Mouse (Mus musculus) forebrain, embryonic 11.5 days (tissue): ENCODE data around the gene Gemin2. TPM values are rescaled to one million over a fixed set of nuclear protein-coding genes. Genes with fewer than 3 reads are reported as not detected.

Experiments
- ATAC-seq: fragments of 200-750 bp; cut with Nextera tagmentation; replicated peaks from 2 replicates; pipeline ENCODE4 v1.8.0; 2017; ENCODE audit warnings: moderate TSS enrichment; ENCODE audit not compliant: low FRiP score
- DNase-seq: peaks from one replicate; pipeline ENCODE4 v3.0.0-alpha.2; 2017; ENCODE audit warnings: low spot score
- H3K27ac ChIP-seq: fragments of 300-500 bp; sonication (generic); 2 replicates; pipeline ENCODE4 v1.5.1; 2014; ENCODE audit warnings: low read depth, low read length
- H3K27me3 ChIP-seq: fragments of 300-500 bp; sonication (generic); 2 replicates; pipeline ENCODE4 v1.6.1; 2014; ENCODE audit warnings: mild to moderate bottlenecking, low read length, mixed read lengths; ENCODE audit not compliant: control insufficient read depth, insufficient read depth
- H3K36me3 ChIP-seq: fragments of 300-500 bp; sonication (generic); 2 replicates; pipeline ENCODE4 v1.6.1; 2014; ENCODE audit warnings: mild to moderate bottlenecking, low read length, moderate library complexity, mixed read lengths; ENCODE audit not compliant: control insufficient read depth, insufficient read depth
- H3K4me1 ChIP-seq: fragments of 300-500 bp; sonication (generic); replicated peaks from 2 replicates; pipeline ENCODE4 v1.6.1; 2014; ENCODE audit warnings: low read length, mixed read lengths; ENCODE audit not compliant: control insufficient read depth, insufficient read depth
- H3K4me2 ChIP-seq: fragments of 300-500 bp; sonication (generic); 2 replicates; pipeline ENCODE4 v1.6.1; 2014; ENCODE audit warnings: low read depth, mild to moderate bottlenecking, low read length, moderate library complexity, mixed read lengths; ENCODE audit not compliant: severe bottlenecking
- H3K4me3 ChIP-seq: fragments of 300-500 bp; sonication (generic); 2 replicates; pipeline ENCODE4 v1.5.1; 2014; ENCODE audit warnings: low read depth, low read length
- H3K9ac ChIP-seq: fragments of 300-500 bp; sonication (generic); 2 replicates; pipeline ENCODE4 v1.6.1; 2014; ENCODE audit warnings: low read length
- H3K9me3 ChIP-seq: fragments of 300-500 bp; sonication (generic); 2 replicates; pipeline ENCODE4 v1.6.1; 2016; ENCODE audit warnings: low read length, mixed read lengths; ENCODE audit not compliant: control insufficient read depth
- WGBS: fragments of 180-500 bp; shearing (Covaris S2); extraction: QIAGEN DNeasy Blood & Tissue Kit; methylation state at CpG from one replicate; pipeline ENCODE4 v1.1.7; 2014; 5-methylcytosine and 5-hydroxymethylcytosine counted together
- polyA plus RNA-seq: library from polyadenylated mRNA; unstranded; fragments of >200 nt; fragmentation: Nextera tagmentation; extraction: Ambion mirVana; gene quantifications from 2 replicates; pipeline ENCODE4 v1.2.1, GENCODE M21; 2014

Gene Gemin2
- polyA plus RNA-seq, 1 experiment from 2014 or later, result 33.2 TPM

DNA sequence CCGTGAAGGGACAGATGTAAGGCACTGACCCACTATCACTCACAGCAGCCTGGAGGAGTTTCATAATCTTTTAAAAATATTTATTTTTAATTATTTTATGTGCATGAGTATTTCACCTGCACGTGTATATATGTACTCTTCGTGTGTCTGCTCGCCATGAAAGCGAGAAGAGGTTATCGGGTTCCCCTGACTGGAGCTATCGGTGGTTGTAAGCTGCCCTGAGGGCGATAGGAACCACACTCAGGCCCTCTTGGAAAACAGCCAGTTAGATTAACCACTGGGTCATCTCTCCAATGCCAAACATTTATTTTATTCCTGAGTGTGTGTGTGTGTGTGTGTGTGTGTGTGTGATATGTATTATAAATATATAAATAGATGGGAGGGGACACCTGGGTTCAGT lies 51.6 kb downstream of the Gemin2 start:
- H3K4me1 ChIP-seq, result peaks cover 3% of the 10 kb centered on the region; the same call in 1 of the 2 replicates
- no peak for DNase-seq
- no peak overlapping the region for H3K4me3 ChIP-seq
- H3K36me3 ChIP-seq, result peaks cover 4% of the 10 kb centered on the region; the same call in 1 of the 2 replicates
- no peak for ATAC-seq
- WGBS, result 83% methylated on average over 8 of the region's 8 CpGs
- H3K9ac ChIP-seq, result no peak overlapping the region
- H3K27ac ChIP-seq, result no peak overlapping the region
- no peaks in the 10 kb centered on the region for H3K27me3 ChIP-seq
- no peak overlapping the region for H3K4me2 ChIP-seq
- no peaks in the 10 kb centered on the region for H3K9me3 ChIP-seq

- no peaks in the 10 kb centered on the region for H3K4me1 ChIP-seq
- ATAC-seq (no peak), DNase-seq (no peak)
- no peaks in the 10 kb centered on the region for H3K9me3 ChIP-seq
- H3K27ac ChIP-seq, result peak overlapping the region; percentile 87
- H3K27me3 ChIP-seq, result no peaks in the 10 kb centered on the region
- H3K9ac ChIP-seq, result peak overlapping the region; percentile 61
- H3K4me2 ChIP-seq, result peak overlapping the region; percentile 62; the same call in 1 of the 2 replicates
- H3K4me3 ChIP-seq, result peak overlapping the region; percentile 98; the same call in 1 of the 2 replicates
- peaks cover 4% of the 10 kb centered on the region; the same call in 1 of the 2 replicates for H3K36me3 ChIP-seq
- 73% methylated on average over 3 of the region's 3 CpGs for WGBS
These were observed 52.6 kb downstream of the Gemin2 start for GRCm38 (mm10) chr12:59065776-59066175.

- under 1% methylated on average over 43 of the region's 43 CpGs for WGBS
- ATAC-seq, result peak; percentile 99
These were observed 53.4 kb downstream of the Gemin2 start, which contains the start of gene Pnn for GRCm38 (mm10) chr12:59066448-59067077. Gene Pnn, plus strand, starts transcription at chr12:59066884.

DNA sequence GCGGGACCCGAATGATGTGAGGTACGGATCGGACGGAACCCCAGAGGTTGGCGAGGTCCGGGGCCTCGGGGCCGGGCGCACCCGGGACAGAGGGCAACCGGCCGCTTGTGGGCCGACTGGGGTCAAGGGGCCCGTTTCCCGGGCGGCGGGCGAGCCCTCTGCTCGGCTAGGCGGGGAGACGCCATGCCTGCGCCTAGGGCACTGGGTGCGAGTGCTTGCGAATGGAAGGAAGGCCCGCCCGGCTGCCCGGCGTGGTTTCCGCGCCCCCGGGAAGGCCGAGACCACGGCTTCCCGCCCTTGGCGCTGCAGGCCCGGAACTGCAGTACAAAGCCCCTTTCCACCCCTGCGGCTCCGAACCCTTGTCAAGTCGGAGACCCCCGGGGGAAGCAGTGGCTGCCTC lies 53.9 kb downstream of the Gemin2 start:
- DNase-seq (peak; percentile 79), ATAC-seq (peak; percentile 73)
- H3K4me2 ChIP-seq, result peak overlapping the region; percentile 52
- peak overlapping the region; percentile 98 for H3K9ac ChIP-seq
- H3K27ac ChIP-seq, result peak overlapping the region; percentile 87
- peak overlapping the region; percentile 98 for H3K4me3 ChIP-seq
- 0% methylated on average over 41 of the region's 41 CpGs for WGBS
- peaks cover 15% of the 10 kb centered on the region for H3K36me3 ChIP-seq
- H3K27me3 ChIP-seq, result no peaks in the 10 kb centered on the region
- H3K4me1 ChIP-seq, result no peaks in the 10 kb centered on the region
- H3K9me3 ChIP-seq, result no peaks in the 10 kb centered on the region

More at GRCm38 (mm10) chr12:59066448-59067077, 53.4 kb downstream of the Gemin2 start, which contains the start of gene Pnn:
- Histone ChIP-seq H3K27ac (peak within 1 kb of the TSS; percentile 87), H3K4me2 (peak within 1 kb of the TSS; percentile 62), H3K9me3 (no peaks in the 10 kb centered on the region), H3K4me1 (no peaks in the 10 kb centered on the region), H3K9ac (peak within 1 kb of the TSS; percentile 98), H3K4me3 (peak within 1 kb of the TSS; percentile 98), H3K36me3 (peaks cover 11% of the 10 kb centered on the region; the same call in 1 of the 2 replicates), H3K27me3 (no peaks in the 10 kb centered on the region)
- DNase-seq, result peak; percentile 97

DNA sequence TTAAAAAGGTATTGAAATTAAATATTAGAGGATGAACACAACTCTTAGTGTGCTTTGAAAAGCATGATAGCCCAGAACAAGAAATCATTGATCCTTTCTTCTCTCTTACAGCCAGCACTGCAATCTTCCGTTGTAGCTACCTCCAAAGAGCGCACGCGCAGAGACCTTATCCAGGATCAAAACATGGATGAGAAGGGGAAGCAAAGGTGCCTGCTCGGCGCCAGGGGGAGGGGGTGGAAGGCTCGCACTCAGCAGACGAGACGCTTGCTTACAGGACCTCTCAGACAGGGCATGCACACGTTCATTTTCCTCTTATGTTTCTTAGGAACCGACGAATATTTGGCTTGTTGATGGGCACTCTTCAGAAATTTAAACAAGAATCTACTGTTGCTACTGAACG lies 55.6 kb downstream of the Gemin2 start:
- Histone ChIP-seq H3K4me1 (no peaks in the 10 kb centered on the region), H3K4me2 (no peak overlapping the region), H3K27me3 (no peaks in the 10 kb centered on the region), H3K27ac (no peak overlapping the region), H3K9me3 (no peaks in the 10 kb centered on the region), H3K4me3 (no peak overlapping the region), H3K9ac (no peak overlapping the region), H3K36me3 (peaks cover 20% of the 10 kb centered on the region)
- 95% methylated on average over 13 of the region's 13 CpGs for WGBS
- DNase-seq (no peak), ATAC-seq (no peak)

DNA sequence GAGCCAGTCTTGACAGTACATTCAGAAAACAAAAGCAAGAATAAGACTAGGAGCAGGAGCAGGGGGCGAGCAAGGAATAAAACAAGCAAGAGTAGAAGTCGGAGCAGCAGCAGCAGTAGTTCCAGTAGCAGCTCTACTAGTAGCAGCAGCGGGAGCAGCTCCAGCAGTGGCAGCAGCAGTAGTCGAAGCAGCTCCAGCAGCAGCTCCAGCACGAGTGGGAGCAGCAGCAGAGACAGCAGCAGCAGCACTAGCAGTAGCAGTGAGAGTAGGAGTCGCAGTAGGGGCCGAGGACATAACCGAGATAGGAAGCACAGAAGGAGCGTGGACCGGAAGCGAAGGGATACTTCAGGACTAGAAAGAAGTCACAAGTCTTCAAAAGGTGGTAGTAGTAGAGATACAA lies 59.1 kb downstream of the Gemin2 start:
- ATAC-seq, result no peak
- 87% methylated on average over 11 of the region's 11 CpGs for WGBS
- H3K4me3 ChIP-seq, result no peak overlapping the region

GRCm38 (mm10) chr12:59074052-59074451 lies 60.9 kb downstream of the Gemin2 start:
- DNase-seq (no peak), ATAC-seq (no peak)
- Histone ChIP-seq H3K4me1 (no peaks in the 10 kb centered on the region), H3K9me3 (no peaks in the 10 kb centered on the region), H3K4me2 (no peak overlapping the region), H3K27ac (no peak overlapping the region), H3K9ac (no peak overlapping the region), H3K36me3 (peaks cover 17% of the 10 kb centered on the region), H3K4me3 (no peak overlapping the region), H3K27me3 (no peaks in the 10 kb centered on the region)
- WGBS, result 85% methylated on average over 3 of the region's 3 CpGs

More for the DNA sequence above, 59.1 kb downstream of the Gemin2 start:
- Histone ChIP-seq H3K36me3 (peaks cover 20% of the 10 kb centered on the region), H3K27me3 (no peaks in the 10 kb centered on the region), H3K9me3 (no peaks in the 10 kb centered on the region), H3K9ac (no peak overlapping the region), H3K4me2 (no peak overlapping the region), H3K27ac (no peak overlapping the region), H3K4me1 (no peaks in the 10 kb centered on the region)
- no peak for DNase-seq

GRCm38 (mm10) chr12:59076996-59077395 lies 63.8 kb downstream of the Gemin2 start:
- no peaks in the 10 kb centered on the region for H3K27me3 ChIP-seq
- H3K4me1 ChIP-seq, result no peaks in the 10 kb centered on the region
- WGBS, result 93% methylated on average over 3 of the region's 3 CpGs
- H3K36me3 ChIP-seq, result peaks cover 7% of the 10 kb centered on the region
- H3K9ac ChIP-seq, result no peak overlapping the region
- DNase-seq, result no peak
- no peak overlapping the region for H3K4me3 ChIP-seq
- H3K27ac ChIP-seq, result no peak overlapping the region
- no peak overlapping the region for H3K4me2 ChIP-seq
- no peak for ATAC-seq
- no peaks in the 10 kb centered on the region for H3K9me3 ChIP-seq

- H3K27ac ChIP-seq, result no peak overlapping the region
- no peak overlapping the region for H3K9ac ChIP-seq
- ATAC-seq (no peak), DNase-seq (no peak)
- no peaks in the 10 kb centered on the region for H3K4me1 ChIP-seq
- no peak overlapping the region for H3K4me3 ChIP-seq
- 98% methylated on average over 3 of the region's 3 CpGs for WGBS
- no peaks in the 10 kb centered on the region; the same call in 1 of the 2 replicates for H3K36me3 ChIP-seq
- no peaks in the 10 kb centered on the region for H3K9me3 ChIP-seq
- no peaks in the 10 kb centered on the region for H3K27me3 ChIP-seq
- no peak overlapping the region for H3K4me2 ChIP-seq
These were observed 64.7 kb downstream of the Gemin2 start for GRCm38 (mm10) chr12:59077883-59078282.
